Comparison of ENCODE assay signal across 9 mouse cellular contexts in genomic region chr8:112906458-112907112, GRCm38 (mm10).
DNase-seq lines count a peak whose midpoint lies in the region; ATAC-seq lines count a peak whose summit lies in the region.
"Had no signal": no experiment of that assay in that cellular context is flagged by ENCODE, and none has a peak within 500 bp of the region (broad histone marks: within the 10 kb centered on the region; RNA-seq: fewer than 3 reads in every experiment).

No protein-coding gene starts in this region.

- WGBS in embryonic facial prominence, embryonic 13.5 days = 19% methylated on average over 8 of the region's 8 CpGs
- WGBS in hindbrain, embryonic 10.5 days = 62% methylated on average over 8 of the region's 8 CpGs
- WGBS in limb, embryonic 13.5 days = 25% methylated on average over 8 of the region's 8 CpGs

- no peak overlapping the region for H3K9ac ChIP-seq in embryonic facial prominence, embryonic 13.5 days
- H3K9ac ChIP-seq in limb, embryonic 13.5 days = no peak overlapping the region

- peaks cover 15% of the 10 kb centered on the region for H3K4me1 ChIP-seq in embryonic facial prominence, embryonic 13.5 days
- peaks cover 10% of the 10 kb centered on the region; the same call in 1 of the 2 replicates for H3K4me1 ChIP-seq in hindbrain, embryonic 10.5 days (replicated peaks)
- peaks cover 15% of the 10 kb centered on the region for H3K4me1 ChIP-seq in limb, embryonic 13.5 days
- H3K4me1 ChIP-seq: megakaryocyte, embryonic 14.5 days had no signal

- H3K36me3 ChIP-seq in embryonic facial prominence, embryonic 13.5 days = no peaks in the 10 kb centered on the region
- H3K36me3 ChIP-seq in hindbrain, embryonic 10.5 days = no peaks in the 10 kb centered on the region
- H3K36me3 ChIP-seq in limb, embryonic 13.5 days = no peaks in the 10 kb centered on the region

- peak; percentile 82 for DNase-seq in MN1 (ENCODE audit: low spot score)
- DNase-seq in adrenal gland, adult 2 months = peak; percentile 44
- DNase-seq in hindbrain, embryonic 10.5 days (ENCODE audit: low spot score) = peak; percentile 12
- peak; percentile 64 for DNase-seq in retina, adult 2 months (ENCODE audit: low read depth, low spot score)
- DNase-seq in kidney, adult 11 months = no peak

- no peak overlapping the region for H3K27ac ChIP-seq in embryonic facial prominence, embryonic 13.5 days
- no peak overlapping the region for H3K27ac ChIP-seq in hindbrain, embryonic 10.5 days
- H3K27ac ChIP-seq in limb, embryonic 13.5 days = peak overlapping the region; percentile 48; the same call in 1 of the 2 replicates

- no peak overlapping the region for H3K4me3 ChIP-seq in embryonic facial prominence, embryonic 13.5 days
- no peak overlapping the region for H3K4me3 ChIP-seq in hindbrain, embryonic 10.5 days
- H3K4me3 ChIP-seq in limb, embryonic 13.5 days = no peak overlapping the region
- H3K4me3 ChIP-seq: megakaryocyte, embryonic 14.5 days had no signal

- H3K27me3 ChIP-seq in embryonic facial prominence, embryonic 13.5 days = no peaks in the 10 kb centered on the region
- H3K27me3 ChIP-seq in hindbrain, embryonic 10.5 days (ENCODE audit: insufficient read depth, poor library complexity, severe bottlenecking) = no peaks in the 10 kb centered on the region
- H3K27me3 ChIP-seq in limb, embryonic 13.5 days = no peaks in the 10 kb centered on the region
- H3K27me3 ChIP-seq: megakaryocyte, embryonic 14.5 days had no signal

- ATAC-seq in embryonic facial prominence, embryonic 13.5 days (ENCODE audit: insufficient number of reproducible peaks, insufficient read depth, low FRiP score, low TSS enrichment, low read depth) = 0 out of 2 replicates have a peak, but pooled peaks have one; percentile 48
- peak; percentile 80 for ATAC-seq in limb, embryonic 13.5 days (ENCODE audit: low FRiP score, low read depth)
- no peak for ATAC-seq in erythroid progenitor cell, adult 5-6 weeks (replicated peaks; ENCODE audit: low FRiP score, poor library complexity, severe bottlenecking)

- no peaks in the 10 kb centered on the region for H3K9me3 ChIP-seq in embryonic facial prominence, embryonic 13.5 days
- H3K9me3 ChIP-seq in hindbrain, embryonic 10.5 days = no peaks in the 10 kb centered on the region
- H3K9me3 ChIP-seq in limb, embryonic 13.5 days = no peaks in the 10 kb centered on the region

- H3K4me2 ChIP-seq in embryonic facial prominence, embryonic 13.5 days = peak overlapping the region; percentile 2; the same call in 1 of the 2 replicates
- H3K4me2 ChIP-seq in limb, embryonic 13.5 days (replicated peaks) = peak overlapping the region; percentile 23; the same call in 1 of the 2 replicates
